Mouse (Mus musculus) megakaryocyte, embryonic 14.5 days (primary cell): ENCODE results near the gene Prtg.

ENCODE experiments used
- FLI1 ChIP-seq: IDR thresholded peaks from 2 replicates; pipeline ENCODE4 v1.6.1; 2012; ENCODE audit warnings: low read length, inconsistent platforms, mixed read lengths
- GATA1 ChIP-seq: IDR thresholded peaks from 3 replicates; pipeline ENCODE4 v1.6.1; 2012; ENCODE audit warnings: mixed read lengths, low read length, inconsistent platforms, borderline replicate concordance

DNA sequence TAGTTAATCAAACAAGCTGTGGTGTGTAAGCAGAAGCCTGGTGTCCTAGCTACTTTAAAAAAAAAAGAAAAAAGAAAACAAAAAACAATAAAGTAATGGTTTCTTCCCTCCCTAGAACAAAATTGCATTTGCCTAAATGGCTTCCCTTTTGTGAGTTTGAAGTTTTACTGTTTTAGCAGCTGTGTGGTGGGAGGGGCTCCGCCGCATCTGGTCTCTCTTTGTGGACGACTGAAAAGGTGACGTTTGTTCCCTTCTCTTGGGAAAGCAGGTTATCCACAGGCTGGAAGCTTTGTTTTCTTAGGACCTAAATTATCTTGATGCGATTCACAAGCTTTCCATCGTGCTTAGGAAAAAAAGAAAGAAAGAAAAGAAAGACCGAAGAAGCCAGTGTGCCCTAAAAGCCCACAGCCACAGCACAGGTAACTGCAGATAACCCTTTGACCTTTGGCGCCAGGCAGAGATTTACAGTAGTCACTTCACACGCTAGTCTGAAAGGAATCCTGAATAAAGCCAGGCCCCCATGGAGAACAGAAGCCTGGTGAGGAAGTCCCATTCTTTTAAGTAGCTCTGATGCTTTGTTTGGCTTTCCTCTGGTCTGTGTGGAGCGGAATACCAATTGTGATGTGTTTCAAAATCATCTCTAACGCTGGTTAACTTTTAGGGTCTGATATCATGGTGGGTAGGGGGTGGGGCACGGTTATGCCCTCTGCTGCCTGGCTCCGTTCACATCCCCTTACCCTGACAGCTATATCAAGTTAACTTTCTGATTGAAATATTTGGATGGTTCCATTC is 65.0 kb downstream of the Prtg start:
- TF ChIP-seq GATA1 (no peak), FLI1 (no peak)
